Mouse (Mus musculus) thymus, adult 2 months (tissue): ENCODE results near the gene Trp53rka.

Source experiments
- CTCF ChIP-seq: fragments of 200-500 bp; IDR thresholded peaks from 2 replicates; pipeline ENCODE4 v1.5.1; 2012; ENCODE audit warnings: mild to moderate bottlenecking, control low read depth, low read length, moderate library complexity, borderline replicate concordance; ENCODE audit not compliant: control insufficient read depth, poor library complexity, insufficient read depth; ENCODE audit errors: extremely low read depth
- POLR2A ChIP-seq: fragments of 200-500 bp; IDR thresholded peaks from 2 replicates; pipeline ENCODE4 v1.6.1; 2012; ENCODE audit warnings: mild to moderate bottlenecking, low read length, control low read depth, moderate library complexity; ENCODE audit not compliant: control insufficient read depth, poor library complexity, insufficient read depth; ENCODE audit errors: extremely low read depth

DNA sequence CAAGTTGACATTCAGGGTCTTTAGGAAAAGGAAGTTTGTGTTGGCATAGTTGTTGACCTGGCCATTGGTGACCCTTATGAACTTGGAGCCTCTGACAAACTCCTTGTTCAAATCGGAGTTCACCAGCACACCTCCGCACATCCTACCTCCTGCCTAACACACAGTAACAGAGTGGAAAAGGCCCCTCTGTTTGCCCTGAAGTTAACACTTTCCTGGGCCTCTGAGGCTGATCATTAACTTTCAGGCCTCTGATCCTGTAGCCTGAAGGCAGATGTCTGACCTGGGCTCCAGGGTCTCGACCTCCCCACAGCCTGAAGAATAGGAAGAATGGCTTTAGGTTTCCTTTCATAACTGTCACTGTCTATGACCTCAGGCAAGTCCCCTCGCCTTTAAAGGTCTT, 51.5 kb downstream of the Trp53rka start:
- no peak for TF ChIP-seq CTCF
- TF ChIP-seq POLR2A: no peak
